Mouse (Mus musculus) hindbrain, embryonic 16.5 days (tissue): ENCODE data around the gene Relb. TPM values are rescaled to one million over a fixed set of nuclear protein-coding genes. Genes with fewer than 3 reads are reported as not detected.
A peak's percentile ranks its signal among the peaks of the same experiment; 100 is the strongest.

Experiments
- ATAC-seq: fragments of 200-750 bp; cut with Nextera tagmentation; 2 replicates; pipeline ENCODE4 v1.8.0; 2017; ENCODE audit warnings: moderate TSS enrichment, moderate library complexity
- H3K27ac ChIP-seq: fragments of 300-500 bp; sonication (generic); 2 replicates; pipeline ENCODE4 v1.5.1; 2014; ENCODE audit warnings: low read depth, mild to moderate bottlenecking, control low read depth, low read length, moderate library complexity
- H3K27me3 ChIP-seq: fragments of 300-500 bp; sonication (generic); replicated peaks from 2 replicates; pipeline ENCODE4 v1.6.1; 2014; ENCODE audit warnings: low read length; ENCODE audit not compliant: control insufficient read depth, insufficient read depth
- H3K36me3 ChIP-seq: fragments of 300-500 bp; sonication (generic); 2 replicates; pipeline ENCODE4 v1.6.1; 2014; ENCODE audit warnings: mild to moderate bottlenecking, low read length, moderate library complexity, mixed read lengths; ENCODE audit not compliant: control insufficient read depth, insufficient read depth
- H3K4me1 ChIP-seq: fragments of 300-500 bp; sonication (generic); 2 replicates; pipeline ENCODE4 v1.6.1; 2014; ENCODE audit warnings: low read depth, low read length; ENCODE audit not compliant: control insufficient read depth, insufficient read depth
- H3K4me2 ChIP-seq: fragments of 300-500 bp; sonication (generic); 2 replicates; pipeline ENCODE4 v1.6.1; 2014; ENCODE audit warnings: mild to moderate bottlenecking, low read length, control low read depth, moderate library complexity
- H3K4me3 ChIP-seq: fragments of 300-500 bp; sonication (generic); 2 replicates; pipeline ENCODE4 v1.5.1; 2014; ENCODE audit warnings: mild to moderate bottlenecking, low read length, control low read depth, moderate library complexity
- H3K9ac ChIP-seq: fragments of 300-500 bp; sonication (generic); 2 replicates; pipeline ENCODE4 v1.6.1; 2014; ENCODE audit warnings: low read depth, mild to moderate bottlenecking, control low read depth, low read length, moderate library complexity
- H3K9me3 ChIP-seq: fragments of 300-500 bp; sonication (generic); 2 replicates; pipeline ENCODE4 v1.6.1; 2014; ENCODE audit warnings: mild to moderate bottlenecking, low read length, moderate library complexity; ENCODE audit not compliant: control insufficient read depth
- WGBS: fragments of 180-500 bp; shearing (Covaris S2); extraction: QIAGEN DNeasy Blood & Tissue Kit; methylation state at CpG from one replicate; pipeline ENCODE4 v1.1.7; 2014; 5-methylcytosine and 5-hydroxymethylcytosine counted together
- polyA plus RNA-seq: library from polyadenylated mRNA; unstranded; fragments of >200 nt; fragmentation: Nextera tagmentation; extraction: Ambion mirVana; gene quantifications from 2 replicates; pipeline ENCODE4 v1.2.1, GENCODE M21; 2015

Relb gene
- polyA plus RNA-seq, 1 experiment from 2014 or later, result 6.7 TPM

DNA sequence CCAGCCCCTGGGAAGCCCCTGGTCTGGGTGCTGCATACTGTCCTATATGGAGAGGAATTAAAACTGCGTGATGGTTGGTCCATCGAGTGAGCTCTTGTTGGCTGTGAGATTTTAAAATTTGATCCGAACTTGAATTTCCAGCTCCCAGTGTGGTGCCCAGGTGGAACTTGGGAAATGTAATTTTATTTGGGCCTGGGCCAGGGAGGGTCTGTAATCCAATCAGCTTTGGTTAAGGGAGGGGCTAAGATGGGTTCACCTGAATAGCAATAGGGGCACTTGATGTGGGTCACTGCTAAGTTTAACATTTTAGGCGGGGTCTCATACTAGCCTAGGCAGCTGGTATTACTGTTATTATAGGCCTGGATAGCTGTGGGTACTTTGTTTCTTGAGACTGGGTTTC lies 50.8 kb downstream of the Relb start:
- H3K9ac ChIP-seq, result no peak overlapping the region
- H3K36me3 ChIP-seq, result peaks cover 16% of the 10 kb centered on the region
- WGBS, result 68% methylated on average over 4 of the region's 4 CpGs
- no peaks in the 10 kb centered on the region for H3K9me3 ChIP-seq
- H3K27me3 ChIP-seq, result peaks cover 33% of the 10 kb centered on the region
- H3K4me1 ChIP-seq, result peaks cover 12% of the 10 kb centered on the region
- no peak overlapping the region for H3K4me3 ChIP-seq
- no peak for ATAC-seq
- no peak overlapping the region for H3K4me2 ChIP-seq
- no peak overlapping the region for H3K27ac ChIP-seq

- Histone ChIP-seq H3K4me1 (peaks cover 12% of the 10 kb centered on the region), H3K27ac (no peak overlapping the region), H3K4me2 (peak overlapping the region; percentile 60), H3K4me3 (peak overlapping the region; percentile 34; the same call in 1 of the 2 replicates), H3K9ac (no peak overlapping the region), H3K9me3 (no peaks in the 10 kb centered on the region), H3K36me3 (peaks cover 16% of the 10 kb centered on the region), H3K27me3 (peaks cover 33% of the 10 kb centered on the region)
- no peak for ATAC-seq
- WGBS, result 27% methylated on average over 10 of the region's 10 CpGs
These were observed 51.3 kb downstream of the Relb start for GRCm38 (mm10) chr7:19577877-19578414.

- 2% methylated on average over 56 of the region's 56 CpGs for WGBS
- H3K4me1 ChIP-seq, result peaks cover 16% of the 10 kb centered on the region
- H3K9me3 ChIP-seq, result no peaks in the 10 kb centered on the region
- peaks cover 33% of the 10 kb centered on the region for H3K27me3 ChIP-seq
- no peak within 1 kb of the TSS for H3K27ac ChIP-seq
- peak within 1 kb of the TSS; percentile 33 for H3K9ac ChIP-seq
- H3K36me3 ChIP-seq, result peaks cover 14% of the 10 kb centered on the region
- ATAC-seq, result no peak
- H3K4me2 ChIP-seq, result peak within 1 kb of the TSS; percentile 60
- H3K4me3 ChIP-seq, result peak within 1 kb of the TSS; percentile 34
These were observed 51.9 kb downstream of the Relb start, which contains the start of the genes Zfp296 and Gemin7 for GRCm38 (mm10) chr7:19577141-19577852. TSS of gene Zfp296 (plus strand) at chr7:19577287. TSS of gene Gemin7 (minus strand) at chr7:19577595.

DNA sequence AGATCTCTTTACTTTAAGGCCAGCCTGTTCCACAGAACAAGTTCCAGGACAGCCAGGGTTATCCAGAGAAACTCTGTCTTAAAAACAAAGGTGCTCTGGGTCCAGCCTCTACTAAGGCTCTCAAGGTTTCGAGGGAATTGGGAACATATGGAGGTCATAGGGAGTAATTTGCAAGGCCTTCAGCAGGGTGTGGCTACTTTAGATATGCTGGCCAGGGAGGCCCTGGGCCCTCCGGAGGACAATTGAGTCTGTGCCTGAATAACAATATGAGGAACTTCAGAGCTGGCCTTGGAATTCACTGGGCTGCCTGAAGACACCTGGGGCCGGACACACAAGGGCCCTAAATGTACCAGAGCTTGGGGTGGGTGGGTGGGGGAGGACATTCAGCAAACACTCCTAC lies 53.7 kb downstream of the Relb start:
- 69% methylated on average over 3 of the region's 3 CpGs for WGBS
- Histone ChIP-seq H3K4me2 (no peak overlapping the region), H3K4me3 (no peak overlapping the region), H3K27ac (no peak overlapping the region), H3K9ac (no peak overlapping the region), H3K27me3 (peaks cover 33% of the 10 kb centered on the region), H3K4me1 (peaks cover 19% of the 10 kb centered on the region), H3K36me3 (peaks cover 6% of the 10 kb centered on the region; the same call in 1 of the 2 replicates), H3K9me3 (no peaks in the 10 kb centered on the region)
- no peak for ATAC-seq

DNA sequence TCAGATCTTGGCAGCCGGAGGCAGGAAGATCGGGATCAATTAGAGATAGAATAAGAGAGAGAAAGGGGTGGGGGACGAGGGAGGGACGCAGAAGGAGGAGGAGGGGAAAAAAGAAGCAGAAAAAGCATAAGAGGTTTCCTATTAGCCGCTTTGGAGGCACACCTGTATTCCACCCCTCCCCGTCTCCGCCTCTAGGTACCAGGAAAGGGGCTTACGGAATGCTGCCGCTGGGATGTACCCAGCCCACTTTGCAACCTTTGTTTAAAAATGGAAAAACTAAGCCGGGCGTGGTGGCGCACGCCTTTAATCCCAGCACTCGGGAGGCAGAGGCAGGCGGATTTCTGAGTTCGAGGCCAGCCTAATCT lies 55.5 kb downstream of the Relb start:
- Histone ChIP-seq H3K4me1 (peaks cover 19% of the 10 kb centered on the region), H3K27ac (peak overlapping the region; percentile 80; the same call in 1 of the 2 replicates), H3K27me3 (peaks cover 27% of the 10 kb centered on the region), H3K4me2 (peak overlapping the region; percentile 92), H3K4me3 (peak overlapping the region; percentile 77), H3K36me3 (peaks cover 7% of the 10 kb centered on the region), H3K9me3 (no peaks in the 10 kb centered on the region), H3K9ac (peak overlapping the region; percentile 85)
- no peak for ATAC-seq
- 25% methylated on average over 16 of the region's 16 CpGs for WGBS

- under 1% methylated on average over 53 of the region's 53 CpGs for WGBS
- H3K4me2 ChIP-seq, result peak overlapping the region; percentile 92
- H3K9me3 ChIP-seq, result no peaks in the 10 kb centered on the region
- H3K9ac ChIP-seq, result peak overlapping the region; percentile 85
- H3K27ac ChIP-seq, result peak overlapping the region; percentile 80
- H3K4me3 ChIP-seq, result peak overlapping the region; percentile 77
- peaks cover 7% of the 10 kb centered on the region for H3K36me3 ChIP-seq
- peak; percentile 87 for ATAC-seq
- H3K27me3 ChIP-seq, result peaks cover 21% of the 10 kb centered on the region
- peaks cover 19% of the 10 kb centered on the region for H3K4me1 ChIP-seq
These were observed 56.1 kb downstream of the Relb start for GRCm38 (mm10) chr7:19572926-19573775.

DNA sequence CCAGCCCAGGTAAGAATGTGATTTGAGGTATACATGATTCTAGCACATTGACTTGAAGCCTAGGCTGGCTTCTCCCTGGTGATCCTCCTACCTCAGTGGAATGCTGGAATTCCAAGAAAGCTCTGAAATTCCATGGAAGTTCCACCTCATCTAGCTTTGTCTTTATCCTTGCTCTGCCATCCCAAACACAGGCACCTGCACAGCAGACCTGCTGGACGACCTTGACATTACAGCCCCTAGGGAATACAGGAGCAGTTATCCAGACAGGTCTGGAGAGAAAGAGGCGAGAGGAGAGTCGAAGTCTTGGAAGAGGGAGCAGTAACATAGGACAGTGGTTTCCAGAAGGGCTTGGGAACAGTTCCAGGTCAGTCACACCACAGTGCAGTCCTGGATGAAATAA lies 59.6 kb downstream of the Relb start:
- H3K4me1 ChIP-seq, result peaks cover 11% of the 10 kb centered on the region
- no peaks in the 10 kb centered on the region for H3K9me3 ChIP-seq
- no peak for ATAC-seq
- peaks cover 19% of the 10 kb centered on the region for H3K36me3 ChIP-seq
- WGBS, result 85% methylated on average over 3 of the region's 3 CpGs
- no peak overlapping the region for H3K4me3 ChIP-seq
- no peak overlapping the region for H3K27ac ChIP-seq
- H3K9ac ChIP-seq, result no peak overlapping the region
- no peak overlapping the region for H3K4me2 ChIP-seq
- no peaks in the 10 kb centered on the region for H3K27me3 ChIP-seq

DNA sequence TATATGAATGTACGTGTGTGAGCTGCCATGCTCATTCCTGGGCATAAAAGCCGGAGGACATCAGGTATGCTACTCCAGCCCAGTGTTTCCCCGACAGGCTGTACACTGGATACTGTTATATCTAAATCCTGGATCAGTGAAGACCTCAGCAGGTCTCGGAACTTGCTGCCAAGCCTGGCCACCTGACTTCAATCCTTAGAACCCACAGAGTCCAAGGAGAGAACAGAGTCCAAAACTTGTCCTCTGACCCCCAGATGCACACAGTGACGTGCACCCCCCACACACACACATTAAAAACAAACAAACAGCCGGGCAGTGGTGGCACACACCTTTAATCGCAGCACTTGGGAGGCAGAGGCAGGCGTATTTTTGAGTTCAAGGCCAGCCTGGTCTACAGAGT lies 61.8 kb downstream of the Relb start:
- no peak overlapping the region for H3K9ac ChIP-seq
- no peak overlapping the region for H3K27ac ChIP-seq
- H3K4me3 ChIP-seq, result no peak overlapping the region
- ATAC-seq, result no peak
- no peak overlapping the region for H3K4me2 ChIP-seq
- H3K27me3 ChIP-seq, result no peaks in the 10 kb centered on the region
- H3K36me3 ChIP-seq, result peaks cover 24% of the 10 kb centered on the region
- H3K9me3 ChIP-seq, result peaks cover 4% of the 10 kb centered on the region; the same call in 1 of the 2 replicates
- H3K4me1 ChIP-seq, result peaks cover 11% of the 10 kb centered on the region
- WGBS, result 95% methylated on average over 8 of the region's 8 CpGs

- Histone ChIP-seq H3K9me3 (peaks cover 4% of the 10 kb centered on the region; the same call in 1 of the 2 replicates), H3K9ac (no peak overlapping the region), H3K4me2 (no peak overlapping the region), H3K36me3 (peaks cover 24% of the 10 kb centered on the region), H3K4me1 (peaks cover 12% of the 10 kb centered on the region), H3K27ac (no peak overlapping the region), H3K27me3 (no peaks in the 10 kb centered on the region), H3K4me3 (no peak overlapping the region)
- 98% methylated on average over 2 of the region's 2 CpGs for WGBS
- ATAC-seq, result no peak
These were observed 63.4 kb downstream of the Relb start for GRCm38 (mm10) chr7:19565803-19566202.
